Mouse (Mus musculus) left cerebral cortex, adult 9 months (tissue): ENCODE measurements at regions not wholly inside any gene's neighbourhood (a gene's known extent, or its start where the extent isn't known, plus 50 kb on each side); places are given as distances from the start of the nearest gene placed in this dataset.
"Not testable (repeated sequence)": the region's sequence is repeated elsewhere in the genome, so short reads cannot be mapped to it uniquely, and the experiment has no call there.

Experiments used
- DNase-seq, 2 experiments: peaks; one replicate each; pipeline ENCODE4 v3.0.0; 2022; ENCODE audit warnings: low spot score in 2 of 2

GRCm38 (mm10) chr2:78279382-78280056 lies 333.3 kb upstream of the Cwc22 start:
- DNase-seq, result peak in 1 of 2 experiments; percentile 20

- no peak for DNase-seq
Observed at GRCm38 (mm10) chr2:78278630-78279029, 332.5 kb upstream of the Cwc22 start.

- no peak for DNase-seq
Observed at GRCm38 (mm10) chr2:78277699-78278098, 331.5 kb upstream of the Cwc22 start.

- no peak for DNase-seq
Observed at GRCm38 (mm10) chr2:78274122-78274521, 327.9 kb upstream of the Cwc22 start.

- no peak for DNase-seq
Observed at GRCm38 (mm10) chr2:78268705-78269104, 322.5 kb upstream of the Cwc22 start.

- DNase-seq, result no peak
Observed at GRCm38 (mm10) chr2:78267527-78268375, 321.6 kb upstream of the Cwc22 start.

GRCm38 (mm10) chr2:78253601-78254097 lies 307.5 kb upstream of the Cwc22 start:
- DNase-seq, result no peak

GRCm38 (mm10) chr2:78246354-78246753 lies 300.2 kb upstream of the Cwc22 start:
- no peak for DNase-seq

- DNase-seq, result peak in 1 of 2 experiments; percentile 10
Observed at GRCm38 (mm10) chr2:78240299-78240698, 294.1 kb upstream of the Cwc22 start.

GRCm38 (mm10) chr2:78225383-78226100 lies 279.4 kb upstream of the Cwc22 start:
- DNase-seq, result not testable (repeated sequence)

GRCm38 (mm10) chr2:78214469-78214868 lies 268.3 kb upstream of the Cwc22 start:
- no peak for DNase-seq

- no peak for DNase-seq
Observed at GRCm38 (mm10) chr2:78205125-78205524, 258.9 kb upstream of the Cwc22 start.

GRCm38 (mm10) chr2:78196006-78196405 lies 249.8 kb upstream of the Cwc22 start:
- no peak for DNase-seq

GRCm38 (mm10) chr2:78189620-78190019 lies 243.4 kb upstream of the Cwc22 start:
- no peak for DNase-seq

- no peak for DNase-seq
Observed at GRCm38 (mm10) chr2:78184950-78185349, 238.8 kb upstream of the Cwc22 start.

GRCm38 (mm10) chr2:78173784-78174183 lies 227.6 kb upstream of the Cwc22 start:
- DNase-seq, result no peak

GRCm38 (mm10) chr2:78172819-78173218 lies 226.6 kb upstream of the Cwc22 start:
- no peak for DNase-seq

GRCm38 (mm10) chr2:78170162-78170747 lies 224.1 kb upstream of the Cwc22 start:
- peak in 1 of 2 experiments; percentile 8 for DNase-seq

GRCm38 (mm10) chr2:78165429-78165828 lies 219.3 kb upstream of the Cwc22 start:
- no peak for DNase-seq

GRCm38 (mm10) chr2:78159877-78160485 lies 213.8 kb upstream of the Cwc22 start:
- peak in 1 of 2 experiments; percentile 15 for DNase-seq

- no peak for DNase-seq
Observed at GRCm38 (mm10) chr2:78110335-78110734, 164.2 kb upstream of the Cwc22 start.
